Mouse (Mus musculus) kidney, postnatal 0 days (tissue): ENCODE measurements at regions not wholly inside any gene's neighbourhood (a gene's known extent, or its start where the extent isn't known, plus 50 kb on each side); places are given as distances from the start of the nearest gene placed in this dataset.

Experiments used
- ATAC-seq: fragments of 200-750 bp; cut with Nextera tagmentation; replicated peaks from 2 replicates; pipeline ENCODE4 v1.8.0; 2017; ENCODE audit warnings: low read depth, moderate number of reproducible peaks, moderate TSS enrichment, moderate library complexity; ENCODE audit not compliant: low FRiP score
- DNase-seq: peaks from one replicate; pipeline ENCODE4 v3.0.0-alpha.2; 2016; ENCODE audit warnings: low spot score
- H3K27ac ChIP-seq: fragments of 300-500 bp; sonication (generic); 2 replicates; pipeline ENCODE4 v1.5.1; 2014; ENCODE audit warnings: mild to moderate bottlenecking
- H3K27me3 ChIP-seq: fragments of 300-500 bp; sonication (generic); 2 replicates; pipeline ENCODE4 v1.6.1; 2014; ENCODE audit warnings: low read length, mixed read lengths; ENCODE audit not compliant: insufficient read depth
- H3K36me3 ChIP-seq: fragments of 300-500 bp; sonication (generic); 2 replicates; pipeline ENCODE4 v1.6.1; 2014; ENCODE audit warnings: low read length, mixed read lengths; ENCODE audit not compliant: insufficient read depth
- H3K4me1 ChIP-seq: fragments of 300-500 bp; sonication (generic); replicated peaks from 2 replicates; pipeline ENCODE4 v1.6.1; 2014; ENCODE audit warnings: antibody characterized with exemption, low read length, mixed read lengths; ENCODE audit not compliant: insufficient read depth
- H3K4me2 ChIP-seq: fragments of 300-500 bp; sonication (generic); 2 replicates; pipeline ENCODE4 v1.6.1; 2014; ENCODE audit warnings: mild to moderate bottlenecking, low read length, moderate library complexity, mixed read lengths
- H3K4me3 ChIP-seq: fragments of 300-500 bp; sonication (generic); replicated peaks from 2 replicates; pipeline ENCODE4 v1.5.1; 2014; ENCODE audit warnings: low read depth, low read length
- H3K9ac ChIP-seq: fragments of 300-500 bp; sonication (generic); 2 replicates; pipeline ENCODE4 v1.6.1; 2014; ENCODE audit warnings: low read depth, low read length
- H3K9me3 ChIP-seq: fragments of 300-500 bp; sonication (generic); replicated peaks from 2 replicates; pipeline ENCODE4 v1.6.1; 2016; ENCODE audit warnings: low read length, inconsistent platforms, mixed read lengths
- CTCF ChIP-seq: IDR thresholded peaks from 2 replicates; pipeline ENCODE4 v1.5.1; 2016; ENCODE audit warnings: antibody characterized with exemption, low read depth, mild to moderate bottlenecking, moderate library complexity
- WGBS: fragments of 180-500 bp; shearing (Covaris S2); extraction: QIAGEN DNeasy Blood & Tissue Kit; methylation state at CpG from one replicate; pipeline ENCODE4 v1.1.7; 2014; 5-methylcytosine and 5-hydroxymethylcytosine counted together

GRCm38 (mm10) chr10:91991040-91991439, 731.2 kb downstream of the Nedd1 start:
- WGBS, result 83% methylated on average over 4 of the region's 4 CpGs
- no peak for DNase-seq
- Histone ChIP-seq H3K27ac (no peak overlapping the region), H3K27me3 (no peaks in the 10 kb centered on the region), H3K4me1 (peaks cover 4% of the 10 kb centered on the region; the same call in 1 of the 2 replicates), H3K9me3 (no peaks in the 10 kb centered on the region), H3K9ac (no peak overlapping the region), H3K36me3 (no peaks in the 10 kb centered on the region), H3K4me3 (no peak overlapping the region), H3K4me2 (no peak overlapping the region)
- ATAC-seq, result no peak
- no peak for TF ChIP-seq CTCF

DNA sequence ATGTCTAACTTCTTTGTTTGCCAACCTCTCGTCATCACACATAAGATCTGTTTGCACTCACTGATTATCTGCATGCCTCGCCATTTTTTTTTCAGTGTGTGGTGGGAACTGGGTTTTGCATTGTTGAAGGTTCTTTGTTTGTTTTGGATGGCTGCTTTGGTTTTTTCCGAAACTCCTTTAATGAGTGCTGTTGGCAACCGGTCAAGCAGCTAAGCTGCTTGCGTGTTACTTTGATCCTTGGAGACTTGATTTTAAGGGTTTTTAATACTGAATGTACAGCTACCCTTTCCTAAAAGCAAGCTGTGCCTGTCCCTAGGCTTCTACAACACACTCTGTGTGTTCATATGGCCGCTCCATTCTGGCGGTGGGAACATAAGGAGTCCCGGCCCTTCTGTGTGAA, 733.9 kb downstream of the Nedd1 start:
- no peak for ATAC-seq
- H3K9ac ChIP-seq, result no peak overlapping the region

DNA sequence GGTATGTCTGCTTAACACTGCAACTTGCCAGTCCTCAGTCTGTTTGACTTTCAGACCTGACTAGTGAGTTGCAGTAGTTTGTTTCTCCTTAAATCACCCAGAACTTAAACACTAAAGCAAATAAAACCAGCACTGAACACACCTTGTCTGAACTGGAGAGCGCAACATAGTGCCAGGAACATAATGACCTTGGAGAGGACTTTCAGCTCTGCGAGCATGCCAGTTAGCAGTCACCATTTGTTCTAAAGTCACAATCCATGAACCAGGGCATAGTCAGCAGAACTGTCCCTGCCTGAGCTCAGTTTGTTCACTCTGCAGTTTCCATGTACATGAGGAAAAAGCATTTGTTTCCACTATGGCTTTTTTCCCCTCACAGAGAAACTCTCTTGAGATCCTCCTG, 742.4 kb downstream of the Nedd1 start:
- ATAC-seq (no peak), DNase-seq (no peak)
- WGBS, result 87% methylated on average over 2 of the region's 2 CpGs
- no peaks in the 10 kb centered on the region for H3K27me3 ChIP-seq
- H3K9ac ChIP-seq, result no peak overlapping the region
- H3K27ac ChIP-seq, result no peak overlapping the region
- no peak overlapping the region for H3K4me3 ChIP-seq
- H3K4me1 ChIP-seq, result no peaks in the 10 kb centered on the region
- H3K4me2 ChIP-seq, result no peak overlapping the region
- no peaks in the 10 kb centered on the region for H3K36me3 ChIP-seq
- no peaks in the 10 kb centered on the region for H3K9me3 ChIP-seq
- no peak for TF ChIP-seq CTCF

More for the DNA sequence above, 733.9 kb downstream of the Nedd1 start:
- Histone ChIP-seq H3K36me3 (no peaks in the 10 kb centered on the region), H3K4me1 (peaks cover 4% of the 10 kb centered on the region; the same call in 1 of the 2 replicates), H3K27ac (no peak overlapping the region), H3K9me3 (no peaks in the 10 kb centered on the region), H3K27me3 (no peaks in the 10 kb centered on the region), H3K4me3 (no peak overlapping the region), H3K4me2 (no peak overlapping the region)
- WGBS, result 33% methylated on average over 8 of the region's 8 CpGs
- DNase-seq, result peak; percentile 56
- TF ChIP-seq CTCF, result no peak

GRCm38 (mm10) chr10:91971951-91972350, 750.3 kb downstream of the Nedd1 start:
- no peaks in the 10 kb centered on the region for H3K9me3 ChIP-seq
- no peak for ATAC-seq
- 89% methylated on average over 2 of the region's 2 CpGs for WGBS

DNA sequence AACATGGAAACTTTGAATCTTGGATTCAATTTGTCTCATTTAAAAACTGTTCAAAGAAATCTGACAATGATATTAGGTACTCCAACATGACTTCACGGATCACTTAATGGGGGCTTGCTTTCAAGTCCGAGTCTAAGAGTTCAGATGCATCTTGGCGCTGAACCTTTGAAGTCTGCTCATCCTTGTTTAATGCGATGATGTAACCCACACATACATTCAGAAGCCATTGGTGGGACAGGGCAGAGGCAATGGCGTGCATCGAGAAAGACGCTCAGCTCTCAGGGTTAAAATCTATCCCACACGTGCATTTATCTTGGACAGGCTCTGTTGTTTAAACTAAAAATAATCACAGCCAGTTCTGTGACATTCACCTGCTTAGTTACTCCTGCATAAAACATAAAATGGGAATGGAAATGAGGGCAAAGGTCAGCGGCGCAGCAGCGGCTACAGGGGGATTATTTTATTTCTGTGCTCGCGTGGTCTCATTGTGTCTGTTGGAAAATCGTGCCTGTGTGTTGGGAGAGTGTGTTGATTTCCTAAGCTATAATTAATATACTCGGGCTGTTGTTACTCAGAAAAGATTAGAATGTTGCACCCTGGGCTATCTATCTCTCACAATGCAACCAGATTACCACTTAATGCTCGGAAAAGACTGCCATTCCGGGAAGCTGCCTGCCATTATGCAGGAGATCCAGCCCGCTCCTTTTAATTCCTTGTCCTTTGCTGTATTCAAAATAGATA, 754.5 kb downstream of the Nedd1 start:
- ATAC-seq (no peak), DNase-seq (no peak)
- 76% methylated on average over 18 of the region's 18 CpGs for WGBS
- Histone ChIP-seq H3K4me3 (no peak overlapping the region), H3K27me3 (no peaks in the 10 kb centered on the region), H3K4me2 (no peak overlapping the region), H3K9me3 (no peaks in the 10 kb centered on the region), H3K36me3 (no peaks in the 10 kb centered on the region), H3K27ac (no peak overlapping the region), H3K9ac (no peak overlapping the region), H3K4me1 (no peaks in the 10 kb centered on the region)
- TF ChIP-seq CTCF, result no peak

More at GRCm38 (mm10) chr10:91971951-91972350, 750.3 kb downstream of the Nedd1 start:
- no peak overlapping the region for H3K4me2 ChIP-seq
- TF ChIP-seq CTCF, result no peak
- H3K27me3 ChIP-seq, result no peaks in the 10 kb centered on the region
- H3K4me3 ChIP-seq, result no peak overlapping the region
- H3K27ac ChIP-seq, result no peak overlapping the region
- H3K36me3 ChIP-seq, result no peaks in the 10 kb centered on the region
- no peak for DNase-seq
- H3K4me1 ChIP-seq, result no peaks in the 10 kb centered on the region
- H3K9ac ChIP-seq, result no peak overlapping the region

GRCm38 (mm10) chr10:91959734-91960492, 762.3 kb downstream of the Nedd1 start:
- ATAC-seq, result no peak
- H3K4me1 ChIP-seq, result no peaks in the 10 kb centered on the region
- no peaks in the 10 kb centered on the region for H3K27me3 ChIP-seq
- no peak overlapping the region for H3K9ac ChIP-seq
- H3K36me3 ChIP-seq, result no peaks in the 10 kb centered on the region
- no peak for DNase-seq
- H3K4me3 ChIP-seq, result no peak overlapping the region
- WGBS, result 73% methylated on average over 6 of the region's 6 CpGs
- H3K4me2 ChIP-seq, result no peak overlapping the region
- TF ChIP-seq CTCF, result no peak
- H3K9me3 ChIP-seq, result no peaks in the 10 kb centered on the region
- no peak overlapping the region for H3K27ac ChIP-seq
